In the genomic region with DNA sequence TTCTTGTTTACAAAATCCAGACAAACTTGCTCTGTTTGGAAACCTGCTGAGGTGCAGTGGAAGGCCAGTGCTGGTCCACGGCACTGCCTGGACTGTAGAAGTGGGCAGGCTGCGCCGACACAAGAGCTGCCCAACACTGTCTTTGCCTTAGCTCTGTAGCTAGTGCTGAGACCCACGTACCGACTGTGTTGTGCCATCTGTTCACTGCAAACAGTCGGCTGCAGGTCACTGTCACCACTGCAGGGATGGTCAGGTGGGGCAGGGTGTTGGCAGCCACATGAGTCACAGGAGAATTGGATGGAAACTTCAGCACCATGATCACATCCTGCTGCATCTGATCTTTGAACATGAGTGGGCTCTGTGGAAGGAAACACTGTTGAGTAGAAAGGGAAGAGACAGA, we compare ENCODE assay signal across 25 mouse cellular contexts.
DNase-seq lines count a peak whose midpoint lies in the region; ATAC-seq and TF ChIP-seq lines count a peak whose summit lies in the region.
"Had no signal": no experiment of that assay in that cellular context is flagged by ENCODE, and none has a peak within 500 bp of the region (broad histone marks: within the 10 kb centered on the region; RNA-seq: fewer than 3 reads in every experiment).

No protein-coding gene starts in this region.

- H3K4me1 ChIP-seq in cerebellum, adult 2 months (ENCODE audit: control insufficient read depth, insufficient read depth, low read length), result peaks cover 32% of the 10 kb centered on the region
- peaks cover 56% of the 10 kb centered on the region for H3K4me1 ChIP-seq in limb, embryonic 12.5 days (replicated peaks)
- H3K4me1 ChIP-seq in thymus, adult 2 months (replicated peaks; ENCODE audit: control insufficient read depth, insufficient read depth, low read length), result no peaks in the 10 kb centered on the region
- H3K4me1 ChIP-seq: heart, embryonic 15.5 days; liver, embryonic 15.5 days had no signal

- H3K27ac ChIP-seq in cerebellum, adult 2 months (ENCODE audit: insufficient read depth, low read length), result peak overlapping the region; percentile 13
- H3K27ac ChIP-seq in limb, embryonic 12.5 days, result peak overlapping the region; percentile 86; the same call in 1 of the 2 replicates
- H3K27ac ChIP-seq in thymus, adult 2 months (ENCODE audit: control insufficient read depth, insufficient read depth, low read length), result no peak overlapping the region
- H3K27ac ChIP-seq: gastrocnemius, adult 2 months; heart, embryonic 15.5 days; hindbrain, embryonic 15.5 days; liver, embryonic 15.5 days; lung, embryonic 15.5 days had no signal

- 16% methylated on average over 6 of the region's 6 CpGs for WGBS in cerebellum, adult 2 months
- 79% methylated on average over 6 of the region's 6 CpGs for WGBS in limb, embryonic 12.5 days
- 95% methylated on average over 6 of the region's 6 CpGs for WGBS in thymus, adult 2 months

- H3K4me3 ChIP-seq in cerebellum, adult 2 months (replicated peaks; ENCODE audit: insufficient read depth, low read depth, low read length), result no peak overlapping the region
- H3K4me3 ChIP-seq in limb, embryonic 12.5 days (replicated peaks), result no peak overlapping the region
- no peak overlapping the region for H3K4me3 ChIP-seq in thymus, adult 2 months (ENCODE audit: control insufficient read depth, insufficient read depth, low read length)
- H3K4me3 ChIP-seq: gastrocnemius, adult 2 months; heart, embryonic 15.5 days; hindbrain, embryonic 15.5 days; liver, embryonic 15.5 days; lung, embryonic 15.5 days; megakaryocyte, embryonic 14.5 days; myocyte had no signal

- no peak for ATAC-seq in limb, embryonic 12.5 days (ENCODE audit: insufficient number of reproducible peaks, insufficient read depth, low FRiP score, low TSS enrichment, low read depth)
- ATAC-seq: CD4-positive, CD25-positive, alpha-beta regulatory T cell, adult 4 months; forebrain, postnatal 0 days; intestine, embryonic 16.5 days had no signal

- H3K27me3 ChIP-seq in cerebellum, adult 2 months (ENCODE audit: control insufficient read depth, insufficient read depth, low read length), result no peaks in the 10 kb centered on the region
- no peaks in the 10 kb centered on the region; the same call in 1 of the 2 replicates for H3K27me3 ChIP-seq in limb, embryonic 12.5 days
- no peaks in the 10 kb centered on the region for H3K27me3 ChIP-seq in thymus, adult 2 months (ENCODE audit: control insufficient read depth, insufficient read depth, low read length)
- H3K27me3 ChIP-seq: heart, embryonic 15.5 days; hindbrain, embryonic 15.5 days; liver, embryonic 15.5 days; lung, embryonic 15.5 days had no signal

- DNase-seq in cerebellum, adult 11 months, result peak; percentile 20
- DNase-seq in cerebellum, postnatal 4 days (ENCODE audit: low spot score in 2 of 2), result no peak
- peak; percentile 27 for DNase-seq in left cerebral cortex, postnatal 4 days
- DNase-seq in left cerebral cortex, adult 18-20 months (ENCODE audit: low spot score in 2 of 2), result no peak
- peak; percentile 50 to 56 for DNase-seq in cerebellum, adult 2 months
- no peak for DNase-seq in thymus, adult 2 months
- DNase-seq in retina, postnatal 1 day, result no peak
- DNase-seq: adrenal gland, postnatal 25 days; forebrain, postnatal 0 days; gastrocnemius, adult 2 months; heart, postnatal 36 days; kidney, postnatal 36 days; liver; lung, postnatal 36 days; midbrain, embryonic 14.5 days; thymus, adult 18-20 months had no signal

- TF ChIP-seq CTCF in cerebellum, adult 2 months (IDR thresholded peaks at IDR 0.05; ENCODE audit: borderline replicate concordance, insufficient read depth, low read depth, low read length), result no peak
- no peak for TF ChIP-seq CTCF in thymus, adult 2 months (IDR thresholded peaks at IDR 0.05; ENCODE audit: borderline replicate concordance, control insufficient read depth, extremely low read depth, insufficient read depth, low read length, poor library complexity)

- H3K9ac ChIP-seq in limb, embryonic 12.5 days (replicated peaks), result no peak overlapping the region
- H3K9ac ChIP-seq: forebrain, postnatal 0 days; heart, embryonic 15.5 days; hindbrain, embryonic 15.5 days; liver, embryonic 15.5 days; lung, embryonic 15.5 days had no signal

- no peak for TF ChIP-seq POLR2A in cerebellum, adult 2 months (IDR thresholded peaks at IDR 0.05; ENCODE audit: borderline replicate concordance, insufficient read depth, low read length)
- TF ChIP-seq POLR2A in thymus, adult 2 months (IDR thresholded peaks at IDR 0.05; ENCODE audit: control insufficient read depth, extremely low read depth, insufficient read depth, low read length, poor library complexity), result no peak

- no peaks in the 10 kb centered on the region for H3K9me3 ChIP-seq in limb, embryonic 12.5 days
- H3K9me3 ChIP-seq: heart, embryonic 15.5 days; hindbrain, embryonic 15.5 days; liver, embryonic 15.5 days; lung, embryonic 15.5 days; megakaryocyte, embryonic 14.5 days had no signal

- intact Hi-C loops in left cerebral cortex, postnatal 4 days (cut with DNase I), result no loop called here

- no peak overlapping the region for H3K4me2 ChIP-seq in limb, embryonic 12.5 days
- H3K4me2 ChIP-seq: heart, embryonic 15.5 days; hindbrain, embryonic 15.5 days; liver, embryonic 15.5 days; lung, embryonic 15.5 days had no signal

- peaks cover 22% of the 10 kb centered on the region for H3K36me3 ChIP-seq in limb, embryonic 12.5 days
- H3K36me3 ChIP-seq in thymus, adult 2 months (ENCODE audit: control insufficient read depth, insufficient read depth, low read length), result no peaks in the 10 kb centered on the region
- H3K36me3 ChIP-seq: heart, embryonic 15.5 days; liver, embryonic 15.5 days; lung, embryonic 15.5 days had no signal

Comparison
In these comparisons a context has a peak if more than half of its experiments do, and no peak if none do; other contexts are left out.
1. DNase-seq: peak in cerebellum, adult 11 months (single experiment), left cerebral cortex, postnatal 4 days (single experiment) and cerebellum, adult 2 months (2 of 2); none in cerebellum, postnatal 4 days (0 of 2), left cerebral cortex, adult 18-20 months (0 of 2), thymus, adult 2 months (single experiment) and retina, postnatal 1 day (single experiment).